Mouse (Mus musculus) small intestine, adult 2 months (tissue): ENCODE measurements around the gene Neb. TPM values are rescaled to one million over a fixed set of nuclear protein-coding genes. Genes with fewer than 3 reads are reported as not detected.

Experiments
- H3K27ac ChIP-seq: fragments of 200-500 bp; 2 replicates; pipeline ENCODE4 v1.5.1; 2012; ENCODE audit warnings: low read depth, low read length, control low read depth, inconsistent platforms; ENCODE audit not compliant: insufficient read depth
- H3K27me3 ChIP-seq: fragments of 200-500 bp; 2 replicates; pipeline ENCODE4 v1.6.1; 2012; ENCODE audit warnings: mild to moderate bottlenecking, moderate library complexity, low read length, inconsistent platforms; ENCODE audit not compliant: control insufficient read depth, insufficient read depth
- H3K36me3 ChIP-seq: fragments of 200-500 bp; 2 replicates; pipeline ENCODE4 v1.6.1; 2012; ENCODE audit warnings: mild to moderate bottlenecking, low read length, control low read depth, inconsistent platforms; ENCODE audit not compliant: control insufficient read depth, insufficient read depth
- H3K4me1 ChIP-seq: fragments of 200-500 bp; 2 replicates; pipeline ENCODE4 v1.6.1; 2012; ENCODE audit warnings: low read length, inconsistent platforms, mixed read lengths; ENCODE audit not compliant: control insufficient read depth, insufficient read depth, insufficient read length
- H3K4me3 ChIP-seq: fragments of 200-500 bp; 2 replicates; pipeline ENCODE4 v1.5.1; 2012; ENCODE audit warnings: low read depth, mild to moderate bottlenecking, control low read depth, inconsistent platforms, low read length, moderate library complexity
- CTCF ChIP-seq: fragments of 200-500 bp; IDR thresholded peaks from 2 replicates; pipeline ENCODE4 v1.5.1; 2012; ENCODE audit warnings: low read depth, mild to moderate bottlenecking, control low read depth, inconsistent platforms, low read length, moderate library complexity, mixed read lengths; ENCODE audit not compliant: insufficient replicate concordance, insufficient read length; ENCODE audit errors: extremely low read depth
- POLR2A ChIP-seq: fragments of 200-500 bp; IDR thresholded peaks from 2 replicates; pipeline ENCODE4 v1.6.1; 2012; ENCODE audit warnings: low read depth, mild to moderate bottlenecking, control low read depth, inconsistent platforms, low read length, moderate library complexity
- WGBS: fragments of 180-500 bp; shearing (Covaris S2); methylation state at CpG from one replicate; pipeline ENCODE4 v1.1.7; 2018; 5-methylcytosine and 5-hydroxymethylcytosine counted together
- polyA plus RNA-seq: library from polyadenylated mRNA; depleted of rRNA; stranded (reverse); fragments of >200 nt; gene quantifications from 2 replicates; pipeline ENCODE4 v1.2.3, GENCODE M21; 2012; rRNA removed

The Neb gene
- polyA plus RNA-seq = 0.13 and 0.23 TPM in 2 replicates

- Histone ChIP-seq H3K4me3 (peak within 1 kb of the TSS; percentile 22; the same call in 1 of the 2 replicates), H3K4me1 (no peaks in the 10 kb centered on the region), H3K27ac (no peak within 1 kb of the TSS), H3K27me3 (no peaks in the 10 kb centered on the region), H3K36me3 (no peaks in the 10 kb centered on the region)
- WGBS = 48% methylated on average over 7 of the region's 7 CpGs
- TF ChIP-seq CTCF (no peak), POLR2A (no peak)
These were observed at the start of gene Neb for GRCm38 (mm10) chr2:52378448-52378804. TSS of gene Neb (minus strand) at chr2:52378474.

- WGBS = 87% methylated on average over 3 of the region's 3 CpGs
- Histone ChIP-seq H3K4me1 (peaks cover under 1% of the 10 kb centered on the region; the same call in 1 of the 2 replicates), H3K36me3 (no peaks in the 10 kb centered on the region), H3K4me3 (no peak overlapping the region), H3K27me3 (no peaks in the 10 kb centered on the region), H3K27ac (no peak overlapping the region)
- TF ChIP-seq CTCF = no peak
- TF ChIP-seq POLR2A = no peak
These were observed 49.1 kb upstream of the Neb start for GRCm38 (mm10) chr2:52427383-52427782.

GRCm38 (mm10) chr2:52426041-52426440, 47.8 kb upstream of the Neb start:
- H3K4me1 ChIP-seq = peaks cover 7% of the 10 kb centered on the region; the same call in 1 of the 2 replicates
- 91% methylated on average over 3 of the region's 3 CpGs for WGBS
- H3K4me3 ChIP-seq = no peak overlapping the region
- H3K27ac ChIP-seq = no peak overlapping the region
- H3K36me3 ChIP-seq = no peaks in the 10 kb centered on the region
- TF ChIP-seq POLR2A (no peak), CTCF (no peak)
- no peaks in the 10 kb centered on the region for H3K27me3 ChIP-seq

DNA sequence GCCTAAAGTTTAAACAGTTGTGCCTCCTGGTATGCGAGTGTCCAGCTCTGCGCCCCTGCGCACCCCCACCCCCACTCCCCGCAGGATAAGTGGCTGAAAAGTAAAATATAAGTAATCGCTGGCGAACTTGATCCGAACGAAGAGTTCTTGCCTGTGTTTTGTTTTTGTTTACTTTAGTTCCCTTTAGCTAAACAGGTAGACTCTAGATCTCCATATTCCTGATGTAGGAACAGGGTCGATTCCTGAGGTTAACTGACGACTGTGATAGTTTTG, 47.2 kb upstream of the Neb start:
- TF ChIP-seq CTCF = no peak
- no peak for TF ChIP-seq POLR2A
- Histone ChIP-seq H3K27me3 (no peaks in the 10 kb centered on the region), H3K36me3 (no peaks in the 10 kb centered on the region), H3K4me3 (peak overlapping the region; percentile 94), H3K27ac (0 out of 2 replicates have a peak overlapping the region, but pooled peaks have one; percentile 34), H3K4me1 (peaks cover 7% of the 10 kb centered on the region; the same call in 1 of the 2 replicates)
- WGBS = 5% methylated on average over 10 of the region's 10 CpGs

DNA sequence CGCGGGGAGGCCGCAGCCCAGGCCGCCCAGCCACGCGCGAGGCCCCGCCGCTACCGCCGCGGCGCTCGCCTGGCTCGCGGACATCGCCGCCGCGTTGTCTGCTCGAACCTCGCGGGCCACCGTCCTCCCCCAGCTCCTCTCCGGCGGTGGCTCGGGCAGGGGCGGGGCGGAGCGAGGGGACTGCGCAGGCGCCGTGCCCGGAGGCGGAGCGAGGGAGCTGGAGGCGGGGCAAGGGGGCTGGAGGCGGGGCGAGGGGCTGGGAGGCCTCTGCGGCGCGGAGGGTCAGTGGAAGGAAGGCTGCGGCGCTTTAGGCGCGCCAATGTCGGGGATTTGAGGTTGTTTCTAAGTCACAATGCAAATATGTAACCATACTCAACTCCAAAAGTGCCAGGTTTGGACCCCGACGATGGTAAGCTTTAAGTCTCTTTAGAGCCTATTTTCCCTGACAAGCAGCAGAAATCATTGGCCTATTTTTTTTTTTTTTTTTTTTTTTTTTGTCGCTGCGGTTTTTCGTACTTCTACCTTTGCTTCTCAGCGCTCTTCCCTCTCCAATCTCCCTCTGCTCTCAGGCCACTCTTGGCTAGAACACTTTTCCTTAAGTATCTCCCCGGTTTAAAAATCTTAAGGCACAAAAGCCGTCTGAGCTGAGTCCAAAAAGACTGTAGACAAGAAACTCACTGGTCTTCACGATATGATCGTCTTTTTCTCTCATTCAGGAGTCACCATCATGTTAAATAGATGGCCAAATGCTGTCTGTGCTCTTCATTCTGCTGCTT, 46.7 kb upstream of the Neb start, which contains the start of gene Arl5a:
Gene Arl5a (minus strand): TSS at position 155 of the 776 bp plus-strand sequence.
- under 1% methylated on average over 57 of the region's 57 CpGs for WGBS
- TF ChIP-seq POLR2A = peak; percentile 86; the same call in 1 of the 2 replicates
- no peak for TF ChIP-seq CTCF

GRCm38 (mm10) chr2:52424248-52424728, 46.0 kb upstream of the Neb start:
- H3K4me3 ChIP-seq = peak overlapping the region; percentile 94
- H3K27ac ChIP-seq = peak overlapping the region; percentile 64
- H3K36me3 ChIP-seq = no peaks in the 10 kb centered on the region
- TF ChIP-seq CTCF (no peak), POLR2A (no peak)
- no peaks in the 10 kb centered on the region for H3K27me3 ChIP-seq
- WGBS = under 1% methylated on average over 42 of the region's 42 CpGs
- peaks cover 11% of the 10 kb centered on the region for H3K4me1 ChIP-seq

More for the DNA sequence above, 46.7 kb upstream of the Neb start, which contains the start of gene Arl5a:
- H3K36me3 ChIP-seq = no peaks in the 10 kb centered on the region
- peak within 1 kb of the TSS; percentile 64 for H3K27ac ChIP-seq
- no peaks in the 10 kb centered on the region for H3K27me3 ChIP-seq
- peaks cover 7% of the 10 kb centered on the region; the same call in 1 of the 2 replicates for H3K4me1 ChIP-seq
- peak within 1 kb of the TSS; percentile 94 for H3K4me3 ChIP-seq

DNA sequence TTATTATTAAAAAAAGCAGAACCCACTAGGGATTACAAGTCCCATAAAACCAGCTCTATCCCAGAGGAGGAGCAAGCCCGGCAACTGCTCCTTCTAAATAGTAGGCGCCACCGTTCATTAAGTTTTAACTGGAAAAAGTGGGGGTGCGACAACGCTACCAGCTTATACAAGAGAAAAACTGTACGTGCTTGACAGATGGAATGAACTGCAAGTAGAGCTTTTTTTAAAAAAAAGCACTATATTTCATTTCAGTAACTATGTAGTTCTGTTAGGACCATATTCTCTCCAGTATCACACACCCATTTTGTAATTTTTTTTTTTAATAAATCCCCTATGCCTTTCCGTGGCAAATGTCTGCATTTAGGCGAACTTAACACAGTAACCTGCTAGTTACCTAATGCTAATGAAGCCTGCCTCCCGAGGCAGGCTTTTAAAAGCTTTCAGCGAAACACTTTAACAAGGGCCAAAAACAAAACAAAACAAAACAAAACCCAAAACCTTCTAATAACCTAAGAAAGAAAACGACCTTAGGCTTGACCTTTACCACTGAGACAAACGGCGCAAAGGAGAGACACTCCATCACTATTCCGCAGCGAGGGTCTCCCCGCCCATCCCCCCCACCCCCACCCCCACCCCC, 45.5 kb upstream of the Neb start:
- TF ChIP-seq POLR2A = no peak
- no peak for TF ChIP-seq CTCF
- peak overlapping the region; percentile 28; the same call in 1 of the 2 replicates for H3K27ac ChIP-seq

More for the DNA sequence above, 45.5 kb upstream of the Neb start:
- H3K27me3 ChIP-seq = no peaks in the 10 kb centered on the region
- H3K4me3 ChIP-seq = peak overlapping the region; percentile 94
- H3K36me3 ChIP-seq = no peaks in the 10 kb centered on the region
- H3K4me1 ChIP-seq = peaks cover 12% of the 10 kb centered on the region
- 2% methylated on average over 16 of the region's 16 CpGs for WGBS
